Comparison of ENCODE assay signal across 20 mouse cellular contexts in the genomic region with DNA sequence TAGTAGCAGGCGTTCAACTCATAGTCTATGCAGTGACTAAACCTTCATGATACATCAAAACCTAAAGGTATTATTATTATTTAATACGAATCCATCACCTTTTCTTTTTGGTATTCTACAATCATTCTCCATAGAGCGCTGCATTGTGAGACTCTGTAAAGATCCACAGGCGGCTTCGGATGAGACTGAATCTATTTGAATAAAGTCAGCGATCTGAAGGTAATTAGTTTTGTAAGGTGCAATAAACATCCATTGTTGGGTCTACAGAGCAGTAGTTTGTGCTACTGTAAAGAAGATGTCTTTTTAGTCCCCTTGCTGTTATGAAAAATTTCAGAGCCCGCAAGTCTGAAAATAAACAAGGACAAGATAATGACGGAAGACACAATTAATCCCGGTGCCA.
"Had no signal": no experiment of that assay in that cellular context is flagged by ENCODE, and none has a peak within 500 bp of the region (broad histone marks: within the 10 kb centered on the region; RNA-seq: fewer than 3 reads in every experiment).

No protein-coding gene starts in this region.

- H3K27ac ChIP-seq: kidney, embryonic 15.5 days; limb, embryonic 12.5 days; limb, embryonic 15.5 days; liver, embryonic 14.5 days; macrophage; midbrain, embryonic 12.5 days; neural tube, embryonic 12.5 days; stomach, embryonic 15.5 days had no signal

- H3K4me3 ChIP-seq: kidney, embryonic 15.5 days; limb, embryonic 12.5 days; limb, embryonic 15.5 days; midbrain, embryonic 12.5 days; neural tube, embryonic 12.5 days; stomach, embryonic 15.5 days had no signal

- DNase-seq: kidney, adult 8-10 months; kidney, postnatal 10 days; kidney, postnatal 36 days; left cerebral cortex, postnatal 4 days; liver, postnatal 0 days; lung, embryonic 14.5 days; right cerebral cortex, postnatal 25 days; spleen, adult 18-20 months; thymus, adult 18-20 months; thymus, postnatal 36 days had no signal

- H3K4me2 ChIP-seq: kidney, embryonic 15.5 days; limb, embryonic 12.5 days; limb, embryonic 15.5 days; liver, embryonic 11.5 days; lung, embryonic 14.5 days; midbrain, embryonic 12.5 days; neural tube, embryonic 12.5 days; stomach, embryonic 15.5 days had no signal

- H3K27me3 ChIP-seq: kidney, embryonic 15.5 days; limb, embryonic 15.5 days; midbrain, embryonic 12.5 days; neural tube, embryonic 12.5 days; stomach, embryonic 15.5 days had no signal

- H3K9ac ChIP-seq: kidney, embryonic 15.5 days; limb, embryonic 12.5 days; limb, embryonic 15.5 days; liver, embryonic 14.5 days; liver, postnatal 0 days; lung, embryonic 14.5 days; midbrain, embryonic 12.5 days; neural tube, embryonic 12.5 days; stomach, embryonic 15.5 days had no signal

- H3K36me3 ChIP-seq: kidney, embryonic 15.5 days; limb, embryonic 12.5 days; limb, embryonic 15.5 days; midbrain, embryonic 12.5 days; neural tube, embryonic 12.5 days; stomach, embryonic 15.5 days had no signal

- H3K9me3 ChIP-seq: kidney, embryonic 15.5 days; limb, embryonic 12.5 days; limb, embryonic 15.5 days; midbrain, embryonic 12.5 days; neural tube, embryonic 12.5 days; stomach, embryonic 15.5 days had no signal

- H3K4me1 ChIP-seq: kidney, embryonic 15.5 days; limb, embryonic 12.5 days; limb, embryonic 15.5 days; midbrain, embryonic 12.5 days; stomach, embryonic 15.5 days had no signal

- ATAC-seq: liver, postnatal 0 days; lung, postnatal 0 days had no signal
